Mouse (Mus musculus) MEL (cell line): ENCODE data around the gene Selenon. TPM values are rescaled to one million over a fixed set of nuclear protein-coding genes. Genes with fewer than 3 reads are reported as not detected.
A peak's percentile ranks its signal among the peaks of the same experiment; 100 is the strongest.

Source experiments
- DNase-seq: peaks from one replicate; pipeline ENCODE4 v3.0.0; 2011; ENCODE audit warnings: low read depth, low spot score
- H3K27ac ChIP-seq: 2 replicates; pipeline ENCODE4 v1.5.1; 2012; ENCODE audit warnings: low read depth, mild to moderate bottlenecking, control low read depth, low read length, moderate library complexity; ENCODE audit not compliant: control insufficient read depth
- H3K27me3 ChIP-seq, 2 experiments: fragments of 150-350 bp in 1 of 2; sonication (generic) in 1 of 2; 2 replicates each; pipeline ENCODE4 v1.6.1; 2012; ENCODE audit warnings: low read length in 2 of 2, mild to moderate bottlenecking in 2 of 2, improper control_type of control experiment in 1 of 2, moderate library complexity in 1 of 2; ENCODE audit not compliant: insufficient read depth in 2 of 2, control insufficient read depth in 1 of 2
- H3K36me3 ChIP-seq, 2 experiments: 2 replicates each; pipeline ENCODE4 v1.6.1; 2012 to 2014; ENCODE audit warnings: low read length in 2 of 2, improper control_type of control experiment in 1 of 2, inconsistent platforms in 1 of 2, mild to moderate bottlenecking in 1 of 2; ENCODE audit not compliant: insufficient read depth in 2 of 2, control insufficient read depth in 1 of 2
- H3K4me1 ChIP-seq, 2 experiments: fragments of 150-350 bp in 1 of 2; sonication (generic) in 1 of 2; 2 replicates each; pipeline ENCODE4 v1.6.1; 2012; ENCODE audit warnings: low read length in 2 of 2, improper control_type of control experiment in 1 of 2, mild to moderate bottlenecking in 1 of 2; ENCODE audit not compliant: insufficient read depth in 2 of 2, control insufficient read depth in 1 of 2
- H3K4me3 ChIP-seq, 2 experiments: fragments of 150-350 bp in 1 of 2; sonication (generic) in 1 of 2; 2 replicates each; pipeline ENCODE4 v1.5.1; 2012; ENCODE audit warnings: low read depth in 2 of 2, low read length in 2 of 2, mild to moderate bottlenecking in 2 of 2, moderate library complexity in 2 of 2, control low read depth in 1 of 2, improper control_type of control experiment in 1 of 2; ENCODE audit not compliant: control insufficient read depth in 1 of 2, insufficient read depth in 1 of 2
- H3K79me2 ChIP-seq: 2 replicates; pipeline ENCODE4 v1.6.1; 2012; ENCODE audit warnings: mild to moderate bottlenecking, low read length, moderate library complexity; ENCODE audit not compliant: control insufficient read depth, poor library complexity, insufficient read depth
- H3K9ac ChIP-seq: 2 replicates; pipeline ENCODE4 v1.6.1; 2012; ENCODE audit warnings: low read depth, mild to moderate bottlenecking, control low read depth, low read length, moderate library complexity; ENCODE audit not compliant: control insufficient read depth, poor library complexity, severe bottlenecking
- H3K9me3 ChIP-seq: fragments of 150-350 bp; sonication (generic); replicated peaks from 2 replicates; pipeline ENCODE4 v1.6.1; 2012; ENCODE audit warnings: mild to moderate bottlenecking, low read length, improper control_type of control experiment, moderate library complexity; ENCODE audit not compliant: insufficient read depth
- BHLHE40 ChIP-seq: IDR thresholded peaks from 2 replicates; pipeline ENCODE4 v1.6.1; 2012; ENCODE audit warnings: low read depth, mild to moderate bottlenecking, inconsistent platforms, low read length, improper control_type of control experiment, borderline replicate concordance
- CHD1 ChIP-seq: IDR thresholded peaks from 2 replicates; pipeline ENCODE4 v1.6.1; 2012; ENCODE audit warnings: low read depth, mild to moderate bottlenecking, inconsistent platforms, low read length, improper control_type of control experiment
- CHD2 ChIP-seq: IDR thresholded peaks from 2 replicates; pipeline ENCODE4 v1.6.1; 2011; ENCODE audit warnings: low read length, improper control_type of control experiment
- CTCF ChIP-seq, 3 experiments: IDR thresholded peaks in 2 of 3; conservative IDR thresholded peaks in 1 of 3; 2 replicates each; pipeline ENCODE4 v1.5.1; 2011 to 2012; ENCODE audit warnings: low read length in 3 of 3, low read depth in 2 of 3, mild to moderate bottlenecking in 2 of 3, improper control_type of control experiment in 1 of 3, inconsistent platforms in 1 of 3, mixed read lengths in 1 of 3, moderate library complexity in 1 of 3; ENCODE audit not compliant: control insufficient read depth in 1 of 3, insufficient read depth in 1 of 3, poor library complexity in 1 of 3, severe bottlenecking in 1 of 3
- E2F4 ChIP-seq: IDR thresholded peaks from 2 replicates; pipeline ENCODE4 v1.6.1; 2011; ENCODE audit warnings: low read depth, low read length, improper control_type of control experiment, borderline replicate concordance
- ELF1 ChIP-seq: IDR thresholded peaks from 2 replicates; pipeline ENCODE4 v1.6.1; 2014; ENCODE audit warnings: low read depth, mild to moderate bottlenecking, inconsistent platforms, low read length, improper control_type of control experiment, moderate library complexity
- EP300 ChIP-seq, 2 experiments: IDR thresholded peaks; 2 replicates each; pipeline ENCODE4 v1.6.1; 2011; ENCODE audit warnings: improper control_type of control experiment in 2 of 2, low read length in 2 of 2, low read depth in 1 of 2, mild to moderate bottlenecking in 1 of 2
- ETS1 ChIP-seq: IDR thresholded peaks from 2 replicates; pipeline ENCODE4 v1.6.1; 2012; ENCODE audit warnings: low read depth, mild to moderate bottlenecking, inconsistent platforms, low read length, improper control_type of control experiment, moderate library complexity
- GATA1 ChIP-seq: IDR thresholded peaks from 2 replicates; pipeline ENCODE4 v1.6.1; 2011; ENCODE audit warnings: low read depth, low read length, improper control_type of control experiment
- JUND ChIP-seq: IDR thresholded peaks from 2 replicates; pipeline ENCODE4 v1.6.1; 2011; ENCODE audit warnings: low read depth, mild to moderate bottlenecking, improper control_type of control experiment, low read length
- KAT2A ChIP-seq: conservative IDR thresholded peaks from 2 replicates; pipeline ENCODE4 v1.6.1; 2012; ENCODE audit warnings: low read depth, low read length, improper control_type of control experiment, inconsistent platforms
- MAFK ChIP-seq: IDR thresholded peaks from 2 replicates; pipeline ENCODE4 v1.6.1; 2011; ENCODE audit warnings: low read depth, mild to moderate bottlenecking, low read length, improper control_type of control experiment, borderline replicate concordance
- MAZ ChIP-seq: IDR thresholded peaks from 2 replicates; pipeline ENCODE4 v1.6.1; 2012; ENCODE audit warnings: low read depth, mild to moderate bottlenecking, inconsistent platforms, low read length, improper control_type of control experiment
- MEF2A ChIP-seq: IDR thresholded peaks from 2 replicates; pipeline ENCODE4 v1.6.1; 2014; ENCODE audit warnings: low read depth, mild to moderate bottlenecking, inconsistent platforms, low read length, improper control_type of control experiment; ENCODE audit not compliant: poor library complexity, insufficient replicate concordance, severe bottlenecking; ENCODE audit errors: extremely low read depth
- MYB ChIP-seq: IDR thresholded peaks from 2 replicates; pipeline ENCODE4 v1.6.1; 2011; ENCODE audit warnings: mild to moderate bottlenecking, low read depth, low read length, improper control_type of control experiment
- MYC ChIP-seq: IDR thresholded peaks from 2 replicates; pipeline ENCODE4 v1.6.1; 2011; ENCODE audit warnings: low read depth, mild to moderate bottlenecking, low read length, improper control_type of control experiment, moderate library complexity
- NELFE ChIP-seq: IDR thresholded peaks from 2 replicates; pipeline ENCODE4 v1.6.1; 2011; ENCODE audit warnings: low read depth, low read length, improper control_type of control experiment
- NRF1 ChIP-seq: IDR thresholded peaks from 2 replicates; pipeline ENCODE4 v1.6.1; 2014; ENCODE audit warnings: low read depth, mild to moderate bottlenecking, inconsistent platforms, low read length, improper control_type of control experiment, moderate library complexity; ENCODE audit not compliant: poor library complexity, insufficient read depth, severe bottlenecking
- POLR2A ChIP-seq, 2 experiments: IDR thresholded peaks; 2 replicates each; pipeline ENCODE4 v1.6.1; 2011 to 2012; ENCODE audit warnings: low read length in 2 of 2, mild to moderate bottlenecking in 2 of 2, control low read depth in 1 of 2, improper control_type of control experiment in 1 of 2, low read depth in 1 of 2, moderate library complexity in 1 of 2; ENCODE audit not compliant: control insufficient read depth in 1 of 2, insufficient read depth in 1 of 2, poor library complexity in 1 of 2
- POLR2AphosphoS5 ChIP-seq: IDR thresholded peaks from 2 replicates; pipeline ENCODE4 v1.6.1; 2012; ENCODE audit warnings: low read depth, borderline replicate concordance, mild to moderate bottlenecking, inconsistent platforms, low read length, moderate library complexity, mixed read lengths
- RAD21 ChIP-seq: IDR thresholded peaks from 2 replicates; pipeline ENCODE4 v1.6.1; 2011; ENCODE audit warnings: mild to moderate bottlenecking, low read depth, low read length, improper control_type of control experiment
- RCOR1 ChIP-seq: IDR thresholded peaks from 2 replicates; pipeline ENCODE4 v1.6.1; 2012; ENCODE audit warnings: low read depth, mild to moderate bottlenecking, inconsistent platforms, low read length, improper control_type of control experiment
- TAL1 ChIP-seq: IDR thresholded peaks from 2 replicates; pipeline ENCODE4 v1.6.1; 2012; ENCODE audit warnings: mild to moderate bottlenecking, inconsistent platforms, low read length, moderate library complexity, mixed read lengths
- UBTF ChIP-seq: IDR thresholded peaks from 2 replicates; pipeline ENCODE4 v1.6.1; 2012; ENCODE audit warnings: low read depth, mild to moderate bottlenecking, inconsistent platforms, low read length, improper control_type of control experiment, moderate library complexity, borderline replicate concordance; ENCODE audit not compliant: insufficient read depth
- ZKSCAN1 ChIP-seq: IDR thresholded peaks from 2 replicates; pipeline ENCODE4 v1.6.1; 2012; ENCODE audit warnings: low read depth, mild to moderate bottlenecking, inconsistent platforms, low read length, improper control_type of control experiment, moderate library complexity
- ZMIZ1 ChIP-seq: IDR thresholded peaks from 2 replicates; pipeline ENCODE4 v1.6.1; 2012; ENCODE audit warnings: low read depth, mild to moderate bottlenecking, inconsistent platforms, low read length, improper control_type of control experiment, moderate library complexity
- polyA plus RNA-seq, 2 experiments: library from polyadenylated mRNA; stranded (reverse) in 1 of 2; unstranded in 1 of 2; fragments of >175 nt in 1 of 2; fragments of >200 nt in 1 of 2; gene quantifications; 2 replicates each; pipeline versions ENCODE4 v1.2.1 to v1.2.4; 2012; ENCODE audit warnings: low replicate concordance in 2 of 2, low read depth in 1 of 2; ENCODE audit not compliant: insufficient read length in 2 of 2, insufficient read depth in 1 of 2, missing spikeins in 1 of 2
- total RNA-seq: library from RNA; depleted of rRNA; stranded (reverse); fragments of 300-350 nt; gene quantifications from 2 replicates; pipeline ENCODE4 v1.2.3, GENCODE M21; 2012; rRNA removed

The Selenon gene
- total RNA-seq (2.2 and 2.9 TPM in 2 replicates), polyA plus RNA-seq (10 to 100 TPM in 1 of 2 experiments, not detected in 1; 16.3 TPM)

- peak within 1 kb of the TSS; percentile 87 for H3K9ac ChIP-seq
- H3K4me3 ChIP-seq, result peak within 1 kb of the TSS; percentile 56 to 67
- no peak within 1 kb of the TSS for H3K27ac ChIP-seq
- H3K9me3 ChIP-seq, result no peaks in the 10 kb centered on the region
- H3K27me3 ChIP-seq, result no peaks in the 10 kb centered on the region
- TF ChIP-seq NRF1 (0 out of 2 replicates have a peak, but pooled peaks have one; percentile 21), MAZ (peak; percentile 37; the same call in 1 of the 2 replicates), POLR2A (IDR thresholded peaks at IDR 0.05; ENCODE audit: control insufficient read depth in 1 of 2, insufficient read depth in 1 of 2, low read depth in 1 of 2, low read length in 2 of 2, poor library complexity in 1 of 2) (peak in 1 of 2 experiments; percentile 34; a peak in 1 of 4 replicates), KAT2A (no peak), MAFK (no peak), UBTF (0 out of 2 replicates have a peak, but pooled peaks have one; percentile 55)
- 0 out of 2 replicates have a peak, but pooled peaks cover 1% of the 10 kb centered on the region for H3K79me2 ChIP-seq
- peaks cover 0 to 15% of the 10 kb centered on the region in 2 experiments; a peak in 1 of 4 replicates for H3K4me1 ChIP-seq
- peak; percentile 42 for DNase-seq
- peaks cover 0 to 3% of the 10 kb centered on the region in 2 experiments; a peak in 1 of 4 replicates for H3K36me3 ChIP-seq
These were observed at the start of gene Selenon for GRCm38 (mm10) chr4:134551494-134552316. Gene Selenon, minus strand, starts transcription at chr4:134552166.

- no peaks in the 10 kb centered on the region for H3K79me2 ChIP-seq
- peak overlapping the region; percentile 1 for H3K9ac ChIP-seq
- H3K4me3 ChIP-seq, result no peak overlapping the region
- peaks cover 7 to 37% of the 10 kb centered on the region in 2 experiments for H3K4me1 ChIP-seq
- H3K9me3 ChIP-seq, result no peaks in the 10 kb centered on the region
- peak overlapping the region; percentile 45 for H3K27ac ChIP-seq
- H3K36me3 ChIP-seq, result peaks cover 0 to 26% of the 10 kb centered on the region in 2 experiments; a peak in 2 of 4 replicates
- DNase-seq, result peak; percentile 60
- no peaks in the 10 kb centered on the region for H3K27me3 ChIP-seq
- no peak for TF ChIP-seq UBTF
- no peak for TF ChIP-seq CHD2
- no peak for TF ChIP-seq CTCF (IDR thresholded peaks at IDR 0.05 in 2 of 3, conservative IDR thresholded peaks at IDR 0.05 in 1 of 3; ENCODE audit: control insufficient read depth in 1 of 3, insufficient read depth in 1 of 3, low read depth in 2 of 3, low read length in 3 of 3, poor library complexity in 1 of 3, severe bottlenecking in 1 of 3)
- TF ChIP-seq POLR2A (IDR thresholded peaks at IDR 0.05; ENCODE audit: control insufficient read depth in 1 of 2, insufficient read depth in 1 of 2, low read depth in 1 of 2, low read length in 2 of 2, poor library complexity in 1 of 2), result no peak
- TF ChIP-seq EP300 (IDR thresholded peaks at IDR 0.05; ENCODE audit: low read depth in 1 of 2, low read length in 2 of 2), result peak in 1 of 2 experiments; percentile 60; a peak in 1 of 4 replicates
- TF ChIP-seq RCOR1, result no peak
- no peak for TF ChIP-seq NELFE
- TF ChIP-seq JUND, result no peak
- no peak for TF ChIP-seq MEF2A
- TF ChIP-seq MYC, result peak; percentile 35; the same call in 1 of the 2 replicates
- 0 out of 2 replicates have a peak, but pooled peaks have one; percentile 6 for TF ChIP-seq TAL1
- no peak for TF ChIP-seq NRF1
- TF ChIP-seq POLR2AphosphoS5, result no peak
- no peak for TF ChIP-seq ZMIZ1
- no peak for TF ChIP-seq KAT2A
- no peak for TF ChIP-seq E2F4
- no peak for TF ChIP-seq CHD1
- no peak for TF ChIP-seq ZKSCAN1
- no peak for TF ChIP-seq MYB
- 0 out of 2 replicates have a peak, but pooled peaks have one; percentile 11 for TF ChIP-seq BHLHE40
- TF ChIP-seq RAD21, result no peak
- TF ChIP-seq ETS1, result 0 out of 2 replicates have a peak, but pooled peaks have one; percentile 29
- peak; percentile 2 for TF ChIP-seq GATA1
- TF ChIP-seq ELF1, result no peak
These were observed 49.4 kb upstream of the Selenon start for GRCm38 (mm10) chr4:134601404-134601803.
